Mouse (Mus musculus) spleen, embryonic (tissue): Measurements from ENCODE around the gene Pax9.

ENCODE experiments used
- CTCF ChIA-PET: fragments of 350-600 bp; sonication (Branson Sonifier 250); formaldehyde crosslinking; loops from one replicate; lab custom pipeline; 2022; lab: Charles Lee

Pax9 gene

GRCm38 (mm10) chr12:56691427-56692079 lies at the start of gene Pax9:
Pax9 (plus strand) TSS chr12:56691767.
- CTCF ChIA-PET, result no interaction called here

DNA sequence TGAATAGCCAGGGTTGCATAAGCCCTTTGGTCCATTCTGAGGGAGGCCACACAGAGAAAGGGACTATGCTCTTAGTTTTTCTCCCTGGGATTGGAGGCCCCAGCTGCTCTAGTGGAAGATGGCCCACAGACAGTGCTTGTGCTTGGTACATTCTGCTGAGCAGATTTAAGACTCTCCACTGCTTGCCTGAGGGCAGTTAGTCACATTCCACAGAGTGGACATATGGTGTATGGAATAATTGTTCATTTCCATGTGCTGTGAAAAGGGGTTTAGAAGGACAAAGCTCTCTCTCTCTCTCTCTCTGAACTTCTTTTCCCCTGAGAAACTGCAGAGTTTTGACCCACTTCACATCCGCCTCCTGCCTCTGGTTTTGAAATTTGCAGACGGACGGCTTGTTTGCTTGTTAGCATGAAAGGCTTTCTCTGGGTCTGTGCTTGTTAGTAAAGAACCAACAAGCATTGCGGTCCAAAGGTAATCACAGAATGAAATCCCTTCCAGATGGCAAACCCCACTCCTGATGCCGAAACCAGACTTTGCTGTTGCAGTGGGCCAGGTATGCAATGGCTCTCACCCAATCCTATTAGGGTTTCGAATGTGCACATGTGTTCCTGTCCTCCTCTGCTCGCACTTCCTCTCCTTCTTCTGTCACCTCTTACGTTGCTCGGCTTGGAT lies 22.0 kb upstream of the Pax9 start:
- CTCF ChIA-PET, result no interaction called here

GRCm38 (mm10) chr12:56670795-56671194 lies 20.8 kb upstream of the Pax9 start:
- CTCF ChIA-PET, result no interaction called here

DNA sequence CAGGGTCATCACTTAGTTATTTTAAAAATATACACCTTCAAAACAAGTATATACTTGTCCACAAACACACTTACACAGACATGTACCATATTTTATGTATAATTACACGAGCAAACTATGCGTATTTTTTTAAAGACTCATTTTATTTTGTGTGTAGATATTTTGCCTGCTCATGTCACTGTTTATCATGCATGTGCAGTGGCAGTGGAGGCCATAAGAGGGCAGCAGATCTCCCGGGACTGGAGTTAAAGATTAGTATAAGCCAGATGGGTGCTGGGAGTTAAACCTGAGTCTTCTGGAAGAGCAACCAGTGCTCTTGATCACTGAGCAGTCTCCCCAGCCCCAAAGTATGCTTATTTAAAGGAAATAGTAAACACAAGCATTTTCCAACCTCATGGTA lies 16.8 kb upstream of the Pax9 start:
- CTCF ChIA-PET, result no interaction called here

- CTCF ChIA-PET, result no interaction called here
Observed at GRCm38 (mm10) chr12:56677620-56678019, 13.9 kb upstream of the Pax9 start.

GRCm38 (mm10) chr12:56681096-56681811 lies 10.3 kb upstream of the Pax9 start:
- CTCF ChIA-PET, result no interaction called here

- CTCF ChIA-PET, result no interaction called here
Observed at GRCm38 (mm10) chr12:56687640-56688481, 3.7 kb upstream of the Pax9 start.

GRCm38 (mm10) chr12:56688482-56688840 lies 3.1 kb upstream of the Pax9 start:
- CTCF ChIA-PET, result no interaction called here

GRCm38 (mm10) chr12:56688920-56689319 lies 2.6 kb upstream of the Pax9 start:
- CTCF ChIA-PET, result no interaction called here

- CTCF ChIA-PET, result no interaction called here
Observed at GRCm38 (mm10) chr12:56689331-56689730, 2.2 kb upstream of the Pax9 start.

GRCm38 (mm10) chr12:56689736-56690135 lies 1.8 kb upstream of the Pax9 start:
- CTCF ChIA-PET, result no interaction called here

GRCm38 (mm10) chr12:56690366-56690765 lies 1.2 kb upstream of the Pax9 start:
- CTCF ChIA-PET, result interaction anchor here (0.5 kb wide), 1 partner anchor 495 kb away, joined by 3 read pairs; no protein-coding TSS in a partner anchor

DNA sequence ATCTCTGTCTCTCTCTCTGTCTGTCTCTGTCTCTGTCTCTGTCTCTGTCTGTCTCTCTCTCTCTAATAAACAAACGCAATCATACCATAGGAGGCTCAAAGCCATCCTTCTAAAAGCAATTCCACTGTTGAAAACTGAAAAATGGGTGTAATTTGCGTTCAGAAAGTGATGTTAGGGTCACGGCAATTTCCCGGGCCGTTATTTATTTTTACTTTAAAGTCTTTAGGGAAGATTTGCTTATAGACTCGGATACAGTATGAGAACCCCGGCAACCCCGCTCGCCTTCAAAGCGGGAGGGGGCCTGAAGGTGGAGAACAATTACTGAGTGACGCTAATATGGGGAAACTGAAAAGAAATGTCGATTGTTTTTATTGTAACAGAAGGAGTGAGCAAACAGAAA lies 566 bp upstream of the Pax9 start:
- CTCF ChIA-PET, result interaction anchor here (0.5 kb wide), 1 partner anchor 494 kb away, joined by 3 read pairs; no protein-coding TSS in a partner anchor

- CTCF ChIA-PET, result interaction anchor here (0.5 kb wide), 1 partner anchor 32 kb away, joined by 7 read pairs; no protein-coding TSS in a partner anchor
Observed at GRCm38 (mm10) chr12:56692536-56692935, 969 bp downstream of the Pax9 start.

DNA sequence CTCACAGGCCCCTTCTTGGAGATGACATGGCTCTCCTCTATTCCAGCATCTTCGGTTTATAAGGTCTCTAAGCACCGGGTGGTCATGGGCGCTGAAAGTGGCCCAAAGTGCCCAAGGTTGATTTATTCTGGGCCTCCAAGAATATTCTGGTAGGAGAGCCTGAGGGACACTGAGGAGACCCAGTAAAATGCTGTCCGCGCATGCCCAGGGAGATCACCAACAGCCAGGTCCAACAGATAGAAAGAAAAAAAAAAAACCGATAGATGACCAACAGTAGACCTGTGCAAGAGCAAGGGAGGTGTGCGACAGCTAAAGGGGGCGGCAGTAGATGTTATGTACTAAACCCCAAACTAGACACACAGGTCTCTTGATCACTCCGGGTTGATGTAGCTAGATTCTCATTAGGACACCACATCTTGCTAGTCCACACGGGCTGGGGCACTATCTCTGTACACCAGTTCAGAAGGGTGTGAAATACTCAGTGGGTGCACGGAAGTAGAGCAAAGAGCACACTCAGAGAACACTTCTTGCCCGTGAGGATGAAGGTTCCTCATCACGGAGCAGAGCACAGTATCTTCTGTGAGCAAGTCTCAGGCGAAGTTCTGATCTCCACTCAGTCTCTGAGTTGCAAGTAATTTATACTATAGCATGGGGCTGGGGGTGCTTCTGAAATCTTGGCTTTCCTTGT lies 2.0 kb downstream of the Pax9 start:
- CTCF ChIA-PET, result no interaction called here

- CTCF ChIA-PET, result no interaction called here
Observed at GRCm38 (mm10) chr12:56694361-56694760, 2.8 kb downstream of the Pax9 start.

GRCm38 (mm10) chr12:56694936-56695335 lies 3.4 kb downstream of the Pax9 start:
- CTCF ChIA-PET, result no interaction called here

- CTCF ChIA-PET, result no interaction called here
Observed at GRCm38 (mm10) chr12:56695358-56696173, 4.0 kb downstream of the Pax9 start.

DNA sequence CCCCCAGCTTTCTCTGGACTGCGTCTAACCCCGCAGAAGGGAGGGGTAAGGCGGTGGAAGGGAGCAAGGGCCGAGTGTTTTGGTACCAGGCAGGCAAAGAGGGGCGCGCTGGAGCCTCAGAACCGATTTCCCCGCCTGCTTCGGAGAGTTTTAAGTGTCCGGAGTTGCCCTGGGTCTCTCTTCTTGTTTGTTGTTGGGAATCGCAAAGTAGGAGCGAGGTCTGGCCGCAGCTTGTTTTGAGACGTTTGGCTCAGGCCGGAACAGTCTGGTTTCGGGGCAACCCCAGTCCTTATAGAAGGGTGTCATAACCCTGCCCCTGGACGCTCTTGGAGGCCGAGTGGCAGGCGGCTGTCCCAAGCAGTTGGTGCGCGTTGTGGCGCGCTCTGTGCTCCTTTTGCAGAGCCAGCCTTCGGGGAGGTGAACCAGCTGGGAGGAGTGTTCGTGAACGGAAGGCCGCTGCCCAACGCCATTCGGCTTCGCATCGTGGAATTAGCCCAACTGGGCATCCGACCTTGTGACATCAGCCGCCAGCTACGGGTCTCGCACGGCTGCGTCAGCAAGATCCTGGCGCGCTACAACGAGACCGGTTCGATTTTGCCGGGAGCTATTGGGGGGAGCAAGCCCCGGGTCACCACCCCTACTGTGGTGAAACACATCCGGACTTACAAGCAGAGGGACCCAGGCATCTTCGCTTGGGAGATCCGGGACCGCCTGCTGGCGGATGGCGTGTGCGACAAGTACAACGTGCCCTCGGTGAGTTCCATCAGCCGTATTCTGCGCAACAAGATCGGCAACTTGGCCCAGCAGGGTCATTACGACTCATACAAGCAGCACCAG lies 4.8 kb downstream of the Pax9 start:
- CTCF ChIA-PET, result no interaction called here
